Mouse (Mus musculus): ENCODE measurements around the gene Gm17490.
"Not testable (repeated sequence)": the region's sequence is repeated elsewhere in the genome, so short reads cannot be mapped to it uniquely, and the experiment has no call there.

Gene Gm17490

GRCm38 (mm10) chr2:11651476-11651875, 25.4 kb upstream of the Gm17490 start:
- H3K36me3 ChIP-seq (ENCODE audit: control insufficient read depth, insufficient read depth, low read length, poor library complexity, severe bottlenecking), result no peaks in the 10 kb centered on the region
- H3K27me3 ChIP-seq (ENCODE audit: control insufficient read depth, insufficient read depth, low read length, poor library complexity, severe bottlenecking), result no peaks in the 10 kb centered on the region
- DNase-seq (ENCODE audit: low read depth, low spot score), result no peak

GRCm38 (mm10) chr2:11645297-11645696, 19.2 kb upstream of the Gm17490 start:
- no peak for DNase-seq (ENCODE audit: low read depth, low spot score)
- H3K36me3 ChIP-seq (ENCODE audit: control insufficient read depth, insufficient read depth, low read length, poor library complexity, severe bottlenecking), result no peaks in the 10 kb centered on the region
- H3K27me3 ChIP-seq (ENCODE audit: control insufficient read depth, insufficient read depth, low read length, poor library complexity, severe bottlenecking), result no peaks in the 10 kb centered on the region

GRCm38 (mm10) chr2:11644057-11644456, 18.0 kb upstream of the Gm17490 start:
- H3K27me3 ChIP-seq (ENCODE audit: control insufficient read depth, insufficient read depth, low read length, poor library complexity, severe bottlenecking), result no peaks in the 10 kb centered on the region
- H3K36me3 ChIP-seq (ENCODE audit: control insufficient read depth, insufficient read depth, low read length, poor library complexity, severe bottlenecking), result no peaks in the 10 kb centered on the region
- no peak for DNase-seq (ENCODE audit: low read depth, low spot score)

GRCm38 (mm10) chr2:11642451-11642941, 16.4 kb upstream of the Gm17490 start, which contains the start of gene Il2ra:
Il2ra (plus strand) TSS chr2:11642807.
- DNase-seq (ENCODE audit: low read depth, low spot score), result no peak
- no peaks in the 10 kb centered on the region for H3K36me3 ChIP-seq (ENCODE audit: control insufficient read depth, insufficient read depth, low read length, poor library complexity, severe bottlenecking)

GRCm38 (mm10) chr2:11637115-11637514, 11.1 kb upstream of the Gm17490 start:
- no peaks in the 10 kb centered on the region for H3K27me3 ChIP-seq (ENCODE audit: control insufficient read depth, insufficient read depth, low read length, poor library complexity, severe bottlenecking)
- H3K36me3 ChIP-seq (ENCODE audit: control insufficient read depth, insufficient read depth, low read length, poor library complexity, severe bottlenecking), result no peaks in the 10 kb centered on the region
- peak; percentile 86 for DNase-seq (ENCODE audit: low read depth, low spot score)

More at GRCm38 (mm10) chr2:11642451-11642941, 16.4 kb upstream of the Gm17490 start, which contains the start of gene Il2ra:
- H3K27me3 ChIP-seq (ENCODE audit: control insufficient read depth, insufficient read depth, low read length, poor library complexity, severe bottlenecking), result no peaks in the 10 kb centered on the region

GRCm38 (mm10) chr2:11636138-11636480, 10.0 kb upstream of the Gm17490 start:
- Histone ChIP-seq H3K27me3 (ENCODE audit: control insufficient read depth, insufficient read depth, low read length, poor library complexity, severe bottlenecking) (no peaks in the 10 kb centered on the region), H3K36me3 (ENCODE audit: control insufficient read depth, insufficient read depth, low read length, poor library complexity, severe bottlenecking) (no peaks in the 10 kb centered on the region)
- no peak for DNase-seq (ENCODE audit: low read depth, low spot score)

- H3K27me3 ChIP-seq (ENCODE audit: control insufficient read depth, insufficient read depth, low read length, poor library complexity, severe bottlenecking), result no peaks in the 10 kb centered on the region
- peak; percentile 50 for DNase-seq (ENCODE audit: low read depth, low spot score)
- no peaks in the 10 kb centered on the region for H3K36me3 ChIP-seq (ENCODE audit: control insufficient read depth, insufficient read depth, low read length, poor library complexity, severe bottlenecking)
Measured at GRCm38 (mm10) chr2:11635471-11636137, 9.5 kb upstream of the Gm17490 start.

GRCm38 (mm10) chr2:11635035-11635434, 9.0 kb upstream of the Gm17490 start:
- DNase-seq (ENCODE audit: low read depth, low spot score), result no peak

GRCm38 (mm10) chr2:11623726-11624125, 2.3 kb downstream of the Gm17490 start:
- H3K36me3 ChIP-seq (ENCODE audit: control insufficient read depth, insufficient read depth, low read length, poor library complexity, severe bottlenecking), result no peaks in the 10 kb centered on the region
- DNase-seq (ENCODE audit: low read depth, low spot score), result no peak
- H3K27me3 ChIP-seq (ENCODE audit: control insufficient read depth, insufficient read depth, low read length, poor library complexity, severe bottlenecking), result no peaks in the 10 kb centered on the region

More at GRCm38 (mm10) chr2:11635035-11635434, 9.0 kb upstream of the Gm17490 start:
- no peaks in the 10 kb centered on the region for H3K36me3 ChIP-seq (ENCODE audit: control insufficient read depth, insufficient read depth, low read length, poor library complexity, severe bottlenecking)
- H3K27me3 ChIP-seq (ENCODE audit: control insufficient read depth, insufficient read depth, low read length, poor library complexity, severe bottlenecking), result no peaks in the 10 kb centered on the region

- no peaks in the 10 kb centered on the region for H3K36me3 ChIP-seq (ENCODE audit: control insufficient read depth, insufficient read depth, low read length, poor library complexity, severe bottlenecking)
- H3K27me3 ChIP-seq (ENCODE audit: control insufficient read depth, insufficient read depth, low read length, poor library complexity, severe bottlenecking), result no peaks in the 10 kb centered on the region
- no peak for DNase-seq (ENCODE audit: low read depth, low spot score)
Measured at GRCm38 (mm10) chr2:11623173-11623572, 2.9 kb downstream of the Gm17490 start.

GRCm38 (mm10) chr2:11619598-11619997, 6.5 kb downstream of the Gm17490 start:
- H3K27me3 ChIP-seq (ENCODE audit: control insufficient read depth, insufficient read depth, low read length, poor library complexity, severe bottlenecking), result no peaks in the 10 kb centered on the region
- no peak for DNase-seq (ENCODE audit: low read depth, low spot score)
- H3K36me3 ChIP-seq (ENCODE audit: control insufficient read depth, insufficient read depth, low read length, poor library complexity, severe bottlenecking), result no peaks in the 10 kb centered on the region

- no peaks in the 10 kb centered on the region for H3K27me3 ChIP-seq (ENCODE audit: control insufficient read depth, insufficient read depth, low read length, poor library complexity, severe bottlenecking)
- H3K36me3 ChIP-seq (ENCODE audit: control insufficient read depth, insufficient read depth, low read length, poor library complexity, severe bottlenecking), result no peaks in the 10 kb centered on the region
- no peak for DNase-seq (ENCODE audit: low read depth, low spot score)
Measured at GRCm38 (mm10) chr2:11616846-11617245, 9.2 kb downstream of the Gm17490 start.

- not testable (repeated sequence) for H3K36me3 ChIP-seq (ENCODE audit: control insufficient read depth, insufficient read depth, low read length, poor library complexity, severe bottlenecking); DNase-seq (ENCODE audit: low read depth, low spot score); H3K27me3 ChIP-seq (ENCODE audit: control insufficient read depth, insufficient read depth, low read length, poor library complexity, severe bottlenecking)
Measured at GRCm38 (mm10) chr2:11612939-11613338, 13.1 kb downstream of the Gm17490 start.

- not testable (repeated sequence) for DNase-seq (ENCODE audit: low read depth, low spot score); H3K27me3 ChIP-seq (ENCODE audit: control insufficient read depth, insufficient read depth, low read length, poor library complexity, severe bottlenecking); H3K36me3 ChIP-seq (ENCODE audit: control insufficient read depth, insufficient read depth, low read length, poor library complexity, severe bottlenecking)
Measured at GRCm38 (mm10) chr2:11606718-11607117, 19.3 kb downstream of the Gm17490 start.

- DNase-seq (ENCODE audit: low read depth, low spot score), result peak; percentile 49
- 0 out of 2 replicates have a peak, but pooled peaks cover 2% of the 10 kb centered on the region for H3K36me3 ChIP-seq (ENCODE audit: control insufficient read depth, insufficient read depth, low read length, poor library complexity, severe bottlenecking)
- H3K27me3 ChIP-seq (ENCODE audit: control insufficient read depth, insufficient read depth, low read length, poor library complexity, severe bottlenecking), result no peaks in the 10 kb centered on the region
Measured at GRCm38 (mm10) chr2:11604911-11605310, 21.2 kb downstream of the Gm17490 start.

- Histone ChIP-seq H3K36me3 (ENCODE audit: control insufficient read depth, insufficient read depth, low read length, poor library complexity, severe bottlenecking) (0 out of 2 replicates have a peak, but pooled peaks cover 2% of the 10 kb centered on the region), H3K27me3 (ENCODE audit: control insufficient read depth, insufficient read depth, low read length, poor library complexity, severe bottlenecking) (no peaks in the 10 kb centered on the region)
- DNase-seq (ENCODE audit: low read depth, low spot score), result no peak
Measured at GRCm38 (mm10) chr2:11604053-11604452, 22.0 kb downstream of the Gm17490 start, which contains the start of gene Rbm17. Rbm17 (minus strand) TSS chr2:11604153.

All from splenic B cell, adult 2 months (primary cell).